Mouse (Mus musculus) left cerebral cortex, adult 11 months (tissue): ENCODE measurements around the gene Tbc1d2b.

Experiments used
- DNase-seq: peaks from one replicate; pipeline ENCODE4 v3.0.0; 2022; ENCODE audit warnings: low spot score

Gene Tbc1d2b

DNA sequence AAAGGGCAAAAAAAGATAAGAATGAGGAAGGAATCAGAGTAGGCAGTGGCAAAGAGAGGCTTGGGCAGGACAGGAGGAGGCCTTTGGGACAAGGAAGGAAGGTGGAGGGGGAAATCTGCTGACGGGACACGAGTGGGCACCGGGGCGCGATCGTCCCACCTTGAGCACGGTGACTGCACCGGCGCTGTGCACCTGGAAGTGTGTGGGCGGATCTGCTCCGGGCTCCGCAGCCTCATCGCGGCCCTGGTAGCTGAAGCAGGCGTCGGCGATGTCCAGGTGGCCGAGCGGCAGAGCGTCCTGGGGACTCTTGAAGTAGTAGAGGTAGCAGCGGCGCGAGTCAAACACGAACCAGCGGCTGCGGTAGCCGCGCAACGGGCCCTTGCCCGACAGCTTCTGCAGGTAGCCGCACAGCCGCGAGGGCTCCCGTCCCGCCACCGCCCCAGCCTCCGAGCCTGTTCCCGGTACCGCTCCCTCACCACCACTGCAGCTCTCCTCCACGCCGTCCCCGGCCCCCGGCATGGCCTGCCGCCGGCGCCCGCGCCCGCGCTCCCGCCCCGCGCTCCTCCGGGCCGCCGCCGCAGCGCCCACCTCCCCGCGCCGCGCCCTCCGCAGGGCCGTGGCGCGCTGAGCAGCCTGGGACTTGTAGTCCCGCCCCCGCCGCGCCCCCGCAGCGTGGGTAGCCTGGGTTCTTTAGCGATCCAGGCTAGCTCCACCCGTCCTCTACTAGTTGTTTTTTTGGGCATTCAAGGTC lies at the start of gene Tbc1d2b:
Gene Tbc1d2b (minus strand): TSS at position 612 of the 751 bp plus-strand sequence.
- peak; percentile 63 for DNase-seq

- no peak for DNase-seq
These were observed 45.7 kb upstream of the Tbc1d2b start for GRCm38 (mm10) chr9:90316300-90316699.

- DNase-seq: no peak
These were observed 45.1 kb upstream of the Tbc1d2b start for GRCm38 (mm10) chr9:90315662-90316061.

DNA sequence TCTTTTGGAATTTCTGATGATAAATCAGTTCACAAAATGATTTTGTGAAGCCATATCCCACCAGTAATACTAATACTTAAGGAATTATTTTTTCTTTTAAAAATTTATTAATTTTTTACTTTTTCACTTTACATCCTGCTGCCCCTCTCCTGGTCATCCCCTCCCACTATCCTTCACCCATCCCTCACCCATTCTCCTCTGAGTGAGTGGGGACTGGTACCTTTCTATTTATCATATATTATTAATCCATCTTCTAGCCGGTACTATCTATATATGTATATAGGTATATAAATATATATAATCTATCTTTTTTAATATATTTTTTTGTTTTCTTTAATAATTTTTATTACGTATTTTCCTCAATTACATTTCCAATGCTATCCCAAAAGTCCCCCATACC lies 33.6 kb upstream of the Tbc1d2b start:
- no peak for DNase-seq

DNA sequence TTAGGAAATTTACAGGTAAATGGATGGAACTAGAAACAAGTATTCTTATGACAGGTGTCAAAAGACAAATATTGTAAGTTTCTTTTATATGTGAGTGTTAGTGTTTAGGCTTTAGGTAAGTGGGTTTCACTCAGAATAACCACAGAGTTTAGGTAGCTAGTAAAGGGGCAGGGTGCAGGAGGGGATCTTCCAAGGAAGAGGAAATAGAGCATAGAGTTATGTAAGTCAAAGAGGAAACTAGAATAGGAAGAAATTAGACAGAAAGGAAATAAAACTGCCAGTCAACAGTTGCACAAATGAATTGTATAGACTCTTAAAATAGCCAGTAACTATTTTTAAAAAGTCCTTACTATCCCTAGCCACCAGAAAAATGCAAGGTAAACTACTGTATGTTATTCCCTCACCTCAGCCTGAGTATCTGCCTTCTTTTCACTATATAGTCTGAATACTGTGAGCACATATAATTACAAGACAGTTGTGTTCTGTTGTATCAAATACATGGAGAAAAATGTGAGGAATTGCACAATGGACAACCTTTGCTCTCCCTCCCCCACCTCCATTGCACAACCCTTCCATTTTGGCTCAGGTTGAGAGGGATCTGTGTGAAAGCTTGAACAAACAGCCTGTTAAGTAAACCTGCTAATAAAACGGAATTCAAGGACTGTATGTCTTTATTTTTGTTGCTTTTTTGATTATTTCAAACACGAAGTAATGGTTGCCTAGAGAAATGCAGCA lies 32.7 kb upstream of the Tbc1d2b start:
- DNase-seq: no peak

- no peak for DNase-seq
These were observed 32.1 kb upstream of the Tbc1d2b start for GRCm38 (mm10) chr9:90302670-90303069.

DNA sequence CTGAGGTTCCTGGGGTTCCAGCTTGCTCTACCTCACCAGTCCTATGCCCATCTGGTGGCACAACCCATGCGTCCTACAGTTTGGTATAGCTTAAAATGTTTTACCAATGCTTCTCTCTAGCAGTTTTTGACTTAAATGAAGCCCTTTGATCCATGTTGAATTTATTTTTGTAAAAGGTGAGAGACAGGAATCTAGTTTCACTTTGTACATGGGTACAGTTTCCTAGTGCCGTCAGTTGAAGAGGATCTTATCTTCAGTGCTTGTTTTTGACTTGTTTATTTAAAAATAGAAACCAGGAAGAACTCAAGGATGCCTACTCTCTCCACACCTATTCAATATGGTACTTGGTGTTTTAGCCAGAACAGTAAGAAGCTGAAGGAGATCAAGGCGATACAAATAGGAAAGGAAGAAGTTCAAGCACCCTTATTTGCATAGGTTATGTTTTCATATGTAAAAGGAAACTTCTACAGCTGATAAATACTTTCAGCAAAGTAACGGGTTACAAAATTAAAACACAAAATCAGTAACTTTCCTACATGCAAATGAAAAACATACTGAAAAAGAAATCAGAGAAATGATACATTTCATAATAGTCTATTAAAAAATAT lies 30.6 kb upstream of the Tbc1d2b start:
- no peak for DNase-seq

DNA sequence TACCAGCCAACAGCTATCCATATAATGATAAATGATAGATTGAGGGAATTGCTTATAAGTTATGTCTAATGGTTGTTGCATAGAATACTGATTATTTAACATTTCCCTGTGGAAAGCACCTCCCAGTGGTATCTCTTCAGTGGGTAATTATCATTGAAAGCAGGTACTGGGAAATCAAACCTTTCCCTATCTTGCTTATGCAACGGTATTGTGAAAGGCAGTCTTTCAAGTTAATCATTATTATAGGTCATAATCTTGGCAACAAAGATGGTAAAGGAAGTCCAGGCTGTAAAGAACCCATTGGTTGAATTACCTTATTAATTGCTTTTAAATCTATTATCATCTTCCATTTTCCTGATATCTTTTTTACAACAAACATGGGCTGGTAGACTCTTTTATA lies 27.0 kb upstream of the Tbc1d2b start:
- DNase-seq: no peak

DNA sequence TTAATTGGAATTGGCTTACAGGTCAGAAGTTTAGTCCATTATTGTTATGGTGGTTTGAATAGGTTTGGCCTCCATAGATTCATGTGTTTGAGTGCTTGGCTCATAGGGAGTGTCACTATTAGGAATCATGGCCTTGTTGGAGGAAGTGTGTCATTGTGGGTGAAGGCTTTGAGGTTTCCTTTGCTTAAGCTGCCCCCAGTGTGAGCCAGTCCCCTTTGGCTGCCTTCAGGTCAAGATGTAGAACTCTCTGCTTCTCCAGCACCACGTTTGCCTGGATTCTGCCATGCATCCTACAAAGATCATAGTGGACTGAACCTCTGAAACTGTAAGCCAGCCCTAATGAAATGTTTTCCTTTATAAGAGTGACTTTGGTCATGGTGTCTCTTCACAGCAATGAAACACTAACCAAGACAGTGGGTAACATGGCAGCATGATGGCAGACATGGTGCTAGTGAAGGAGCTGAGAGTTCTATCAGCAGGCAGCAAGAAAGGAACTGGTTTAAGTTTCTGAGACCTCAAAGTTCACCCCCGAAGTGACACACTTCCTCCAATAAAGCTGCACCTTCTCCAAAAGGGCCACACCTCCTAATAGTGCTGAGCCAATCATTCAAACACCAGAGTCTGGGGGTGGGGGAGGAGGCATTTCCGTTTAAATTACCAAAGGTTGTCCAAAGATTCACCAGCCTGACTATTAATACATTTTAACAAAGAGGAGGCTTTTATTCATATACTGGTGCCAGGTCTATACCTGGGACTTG lies 23.2 kb upstream of the Tbc1d2b start:
- no peak for DNase-seq

GRCm38 (mm10) chr9:90278397-90278796 lies 7.8 kb upstream of the Tbc1d2b start:
- no peak for DNase-seq

DNA sequence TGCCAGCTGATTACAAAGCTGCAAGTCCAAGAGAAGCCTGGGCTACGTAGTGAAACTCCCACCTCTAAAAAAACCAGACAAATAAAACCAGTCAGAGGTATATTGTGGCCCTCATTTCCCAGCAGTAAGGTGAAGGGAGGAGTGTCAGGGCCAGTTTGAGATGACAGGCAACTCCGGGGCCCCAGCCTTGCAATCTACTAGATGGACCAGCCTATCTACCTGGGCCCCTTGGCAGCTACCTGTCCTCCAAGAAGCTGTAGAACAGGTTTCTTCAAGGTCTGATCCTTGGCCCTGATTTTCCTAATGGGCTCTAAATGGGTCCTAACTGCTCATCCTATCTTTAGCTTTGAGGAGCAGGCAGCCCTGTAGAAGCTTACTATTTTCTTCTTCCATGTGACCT lies 7.3 kb upstream of the Tbc1d2b start:
- DNase-seq: no peak

GRCm38 (mm10) chr9:90276779-90277178 lies 6.2 kb upstream of the Tbc1d2b start:
- DNase-seq: no peak

- DNase-seq: no peak
These were observed 5.3 kb upstream of the Tbc1d2b start for GRCm38 (mm10) chr9:90275906-90276305.

DNA sequence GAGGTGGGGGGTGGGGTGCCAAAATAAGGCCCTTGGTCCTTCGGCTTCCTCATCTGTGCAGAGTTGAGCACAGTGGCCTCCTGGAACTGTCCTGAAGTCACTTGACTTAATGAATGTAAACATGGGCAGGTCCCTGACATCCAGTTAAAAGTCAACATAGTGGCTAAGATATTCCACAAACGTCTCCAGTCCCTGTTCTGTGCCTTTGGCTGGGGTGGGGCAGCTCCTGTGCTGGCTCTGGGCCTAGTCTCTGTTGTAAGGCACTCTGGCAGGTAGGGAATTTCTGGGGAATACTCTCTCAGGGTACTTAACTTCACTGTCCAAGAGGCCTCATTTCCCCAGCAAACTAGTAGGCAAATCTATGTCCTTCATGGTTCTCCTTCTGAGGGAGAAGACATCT lies 4.9 kb upstream of the Tbc1d2b start:
- DNase-seq: no peak

DNA sequence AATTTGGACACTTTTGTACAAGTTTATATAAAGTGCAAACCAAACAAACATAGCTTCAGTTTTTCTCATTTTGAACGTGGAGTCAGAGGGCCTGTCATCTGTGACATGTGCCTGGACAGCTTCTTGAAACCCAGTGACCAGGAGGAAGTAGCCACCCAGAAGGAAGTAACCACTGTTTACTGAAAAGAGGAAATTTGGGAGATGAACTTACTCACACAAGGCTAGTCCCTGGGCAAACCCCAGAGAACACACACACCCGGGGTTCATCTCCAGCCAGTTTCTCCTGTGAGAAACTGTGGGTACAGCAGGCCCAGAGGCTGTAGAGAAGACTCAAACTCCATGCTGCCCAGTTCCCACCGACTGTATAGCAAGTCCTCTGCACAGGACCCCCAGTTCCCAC lies 3.9 kb upstream of the Tbc1d2b start:
- no peak for DNase-seq

GRCm38 (mm10) chr9:90272346-90272745 lies 1.7 kb upstream of the Tbc1d2b start:
- no peak for DNase-seq

GRCm38 (mm10) chr9:90271541-90272090 lies 1.0 kb upstream of the Tbc1d2b start:
- DNase-seq: no peak

- DNase-seq: no peak
These were observed 316 bp upstream of the Tbc1d2b start for GRCm38 (mm10) chr9:90270944-90271295.

GRCm38 (mm10) chr9:90269011-90269681 lies 1.5 kb downstream of the Tbc1d2b start:
- no peak for DNase-seq

- DNase-seq: no peak
These were observed 3.7 kb downstream of the Tbc1d2b start for GRCm38 (mm10) chr9:90266926-90267325.

DNA sequence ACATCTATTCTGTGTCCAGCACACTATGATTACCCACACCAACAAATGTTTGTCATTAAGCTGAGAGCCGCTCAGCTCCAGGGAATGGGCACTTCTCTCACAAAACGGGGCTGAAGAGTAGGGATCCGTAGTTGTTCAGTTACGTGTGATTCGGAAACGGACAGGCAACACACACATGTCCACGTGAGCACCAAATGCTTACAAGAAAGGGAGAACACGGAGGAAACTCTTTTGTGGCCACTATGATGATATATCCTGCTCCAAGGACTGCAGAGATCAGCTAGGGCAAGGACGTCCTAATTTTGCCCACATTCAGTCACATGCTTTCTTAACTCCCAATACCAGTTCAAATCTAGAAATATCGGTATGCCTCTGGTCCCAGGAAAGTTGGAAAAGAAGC lies 4.5 kb downstream of the Tbc1d2b start:
- no peak for DNase-seq
